Mouse (Mus musculus): Measurements from ENCODE around the gene Tctex1d1.

Gene Tctex1d1

GRCm38 (mm10) chr4:102978440-102978839, at the start of gene Tctex1d1:
Gene Tctex1d1, plus strand, starts transcription at chr4:102978606.
- DNase-seq (ENCODE audit: low spot score): no peak

- no peak for DNase-seq (ENCODE audit: low spot score)
Measured at GRCm38 (mm10) chr4:102929491-102929890, 48.9 kb upstream of the Tctex1d1 start.

GRCm38 (mm10) chr4:102930679-102931078, 47.7 kb upstream of the Tctex1d1 start:
- DNase-seq (ENCODE audit: low spot score): no peak

DNA sequence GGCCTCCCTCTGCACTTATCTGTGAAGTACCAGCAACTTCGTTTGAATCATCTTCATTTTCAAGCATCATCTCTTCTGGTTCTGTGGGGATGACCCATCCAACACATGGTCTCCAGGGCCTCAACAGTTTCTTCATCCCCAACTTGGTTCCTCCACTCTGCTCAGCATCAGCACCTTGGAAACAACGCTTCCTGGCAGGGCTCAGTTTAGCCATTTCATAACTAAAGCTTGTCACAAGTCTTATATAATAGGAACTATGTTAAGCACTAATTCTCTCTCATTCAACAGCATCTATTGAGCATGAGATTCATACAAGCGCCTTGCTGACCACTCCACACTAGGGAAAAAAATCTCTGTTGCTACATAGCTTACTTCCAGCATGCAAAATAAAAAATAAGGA, 38.1 kb upstream of the Tctex1d1 start:
- no peak for DNase-seq (ENCODE audit: low spot score)

DNA sequence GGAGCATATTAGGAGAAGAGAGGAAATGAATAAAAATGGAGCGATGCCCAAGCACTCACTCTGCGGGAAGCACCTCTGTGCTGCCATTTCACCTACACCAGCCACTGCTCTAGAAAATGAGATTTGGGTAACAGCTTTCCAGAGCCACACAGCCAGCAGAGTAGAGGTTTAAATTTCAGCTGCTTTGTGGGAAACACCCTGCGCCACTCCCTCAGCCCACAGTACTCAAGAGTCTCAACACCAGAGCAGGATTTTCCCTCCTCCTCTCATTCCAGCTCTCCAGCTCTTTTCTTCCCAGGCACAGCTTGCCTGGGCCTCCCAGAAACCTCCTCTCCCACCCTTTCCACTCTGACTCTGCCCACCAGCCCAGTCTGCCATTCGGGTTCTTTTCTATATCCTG, 37.7 kb upstream of the Tctex1d1 start:
- DNase-seq (ENCODE audit: low spot score): no peak

DNA sequence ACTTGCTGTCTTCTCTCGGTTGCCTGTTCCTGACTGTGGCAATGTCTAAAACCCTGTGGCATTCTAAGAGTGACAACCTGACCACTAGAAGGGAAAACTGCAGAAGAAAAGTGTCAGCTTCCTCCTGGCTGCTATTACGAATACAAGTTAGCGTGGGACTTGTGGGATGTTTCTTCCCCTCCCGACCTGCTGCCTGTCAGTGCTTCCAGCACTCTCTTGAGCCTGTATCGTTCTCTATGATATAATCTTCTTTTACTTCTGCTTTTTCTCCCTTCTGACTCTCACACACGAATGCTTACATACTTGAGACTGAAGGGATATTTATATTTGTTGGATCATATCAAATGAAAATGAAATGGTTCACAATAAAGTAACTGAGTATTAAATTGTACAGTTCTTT, 34.1 kb upstream of the Tctex1d1 start:
- no peak for DNase-seq (ENCODE audit: low spot score)

DNA sequence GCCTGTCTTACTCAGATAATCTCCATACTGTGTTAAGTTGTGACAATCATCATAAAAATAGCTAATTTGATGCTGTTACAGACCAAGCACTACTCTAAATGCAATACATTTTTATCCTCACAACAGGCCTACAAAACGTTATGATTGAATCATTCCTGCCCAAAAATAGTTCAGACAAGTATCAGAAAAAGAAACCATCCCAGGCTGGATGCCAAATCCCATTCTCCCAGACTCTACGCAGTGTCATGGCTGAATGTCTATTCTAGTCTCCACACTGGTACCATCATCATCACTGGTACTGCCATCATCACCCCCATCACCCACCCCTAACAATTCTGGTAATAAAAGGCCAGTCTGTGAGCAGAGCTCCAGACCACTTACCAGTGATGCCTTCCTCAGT, 25.9 kb upstream of the Tctex1d1 start:
- no peak for DNase-seq (ENCODE audit: low spot score)

DNA sequence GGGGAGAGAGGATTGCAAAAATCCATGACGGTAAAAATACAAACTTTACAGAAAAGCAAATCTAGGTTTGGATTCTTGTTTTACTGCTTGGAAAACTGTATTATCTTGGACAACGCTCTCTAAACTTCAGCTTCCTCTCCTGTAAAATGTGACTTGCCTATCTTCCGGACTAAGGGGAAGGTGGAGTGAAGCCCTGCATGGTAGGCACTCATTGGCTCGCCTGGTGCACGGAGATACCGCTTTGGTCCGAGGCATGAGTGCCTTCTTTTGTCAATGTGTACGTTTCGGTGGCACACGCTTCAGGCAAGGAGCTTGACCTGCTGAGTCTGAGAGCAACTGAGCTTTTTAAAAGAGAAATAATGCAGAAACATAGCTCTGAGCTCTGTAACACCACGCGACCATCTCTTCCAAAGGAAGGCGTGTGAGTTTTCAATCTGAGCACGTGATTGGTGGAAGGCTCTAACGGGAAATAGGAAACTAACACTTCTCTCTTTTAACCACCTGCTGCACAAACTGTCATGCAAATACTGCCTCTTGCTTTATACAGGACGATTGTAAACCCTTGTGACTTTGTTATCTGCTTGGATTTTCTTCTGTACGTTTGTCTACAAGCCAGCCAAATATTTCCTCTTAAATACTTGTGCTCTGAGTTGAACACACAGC, 23.0 kb upstream of the Tctex1d1 start:
- DNase-seq (ENCODE audit: low spot score): no peak

DNA sequence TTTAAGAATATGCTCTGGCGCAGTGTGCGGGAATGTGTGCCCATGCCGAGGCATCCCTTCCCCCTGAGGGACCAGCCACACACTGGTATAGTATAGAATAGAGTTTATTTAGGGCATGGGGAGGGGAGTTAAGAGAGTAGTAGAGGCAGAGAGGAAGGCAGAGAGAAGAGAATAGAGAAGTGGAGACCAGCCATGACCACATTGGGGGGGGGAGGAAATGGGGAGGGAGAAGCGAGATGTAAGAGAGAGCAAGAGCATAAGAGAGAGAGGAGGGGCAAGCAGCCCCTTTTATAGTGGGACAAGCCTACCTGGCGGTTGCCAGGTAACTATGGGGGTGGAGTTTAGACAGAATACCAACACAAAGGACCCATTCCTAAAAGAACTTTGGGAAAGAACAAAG, 19.0 kb upstream of the Tctex1d1 start:
- DNase-seq (ENCODE audit: low spot score): no peak

GRCm38 (mm10) chr4:102964174-102964573, 14.2 kb upstream of the Tctex1d1 start:
- no peak for DNase-seq (ENCODE audit: low spot score)

GRCm38 (mm10) chr4:102967811-102968210, 10.6 kb upstream of the Tctex1d1 start:
- DNase-seq (ENCODE audit: low spot score): no peak

DNA sequence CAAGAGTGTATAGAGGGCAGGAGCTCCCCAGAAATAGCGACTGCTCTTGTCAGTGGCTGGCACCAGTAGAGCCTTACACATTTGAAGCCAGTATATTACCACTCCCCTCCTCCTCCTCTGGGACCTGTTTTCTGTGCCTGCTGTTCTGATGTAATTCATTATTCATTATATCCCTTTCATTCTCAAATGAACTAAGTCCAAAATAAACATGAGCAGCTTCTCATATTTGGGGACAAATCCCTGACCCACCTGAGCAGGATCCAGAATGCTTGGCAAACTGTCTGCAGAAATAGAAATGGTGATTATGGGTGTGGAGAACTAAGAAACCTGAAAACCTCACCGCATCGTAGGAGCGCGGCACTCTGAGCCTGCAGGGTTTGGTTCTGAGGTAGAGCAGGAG, 8.8 kb upstream of the Tctex1d1 start:
- DNase-seq (ENCODE audit: low spot score): no peak

DNA sequence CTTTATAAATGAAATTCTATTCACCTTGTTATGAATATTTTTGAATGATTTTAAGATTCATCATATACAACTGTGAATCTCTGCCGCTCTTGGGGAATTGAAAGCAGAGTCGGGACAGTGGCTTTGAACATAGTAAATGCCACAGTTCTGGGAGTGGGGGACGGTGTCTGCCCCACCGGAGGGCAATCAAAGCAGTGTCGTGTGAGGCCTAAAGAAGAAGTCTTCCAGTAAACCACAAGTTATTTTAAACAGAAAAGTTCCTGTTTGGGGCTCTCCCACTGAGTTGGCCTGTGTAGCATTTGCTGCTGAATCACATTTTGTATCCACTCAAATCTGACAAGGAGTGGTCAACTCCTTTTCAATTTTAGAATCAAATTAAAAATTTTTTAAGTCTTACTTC, 7.2 kb upstream of the Tctex1d1 start:
- no peak for DNase-seq (ENCODE audit: low spot score)

DNA sequence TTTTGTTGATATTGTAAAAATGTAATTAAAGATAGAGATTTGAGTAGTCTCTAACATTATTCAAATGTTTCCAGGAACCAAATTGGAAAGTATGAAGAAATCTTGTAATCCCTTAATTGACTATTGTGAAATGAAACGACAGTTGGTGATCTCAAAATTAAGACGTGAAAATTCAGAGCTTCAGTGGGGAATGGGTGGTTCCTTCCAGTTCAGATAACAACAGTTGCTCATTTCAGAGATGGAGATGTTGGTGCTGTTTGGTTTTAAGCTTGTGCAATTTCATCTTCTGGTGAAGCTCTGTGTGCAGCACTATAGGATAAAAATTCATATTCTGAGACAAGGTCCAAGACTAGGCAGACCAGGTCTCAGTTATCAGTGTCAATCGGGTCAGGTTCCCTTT, 6.3 kb upstream of the Tctex1d1 start:
- no peak for DNase-seq (ENCODE audit: low spot score)

GRCm38 (mm10) chr4:102974172-102974571, 4.2 kb upstream of the Tctex1d1 start:
- DNase-seq (ENCODE audit: low spot score): no peak

DNA sequence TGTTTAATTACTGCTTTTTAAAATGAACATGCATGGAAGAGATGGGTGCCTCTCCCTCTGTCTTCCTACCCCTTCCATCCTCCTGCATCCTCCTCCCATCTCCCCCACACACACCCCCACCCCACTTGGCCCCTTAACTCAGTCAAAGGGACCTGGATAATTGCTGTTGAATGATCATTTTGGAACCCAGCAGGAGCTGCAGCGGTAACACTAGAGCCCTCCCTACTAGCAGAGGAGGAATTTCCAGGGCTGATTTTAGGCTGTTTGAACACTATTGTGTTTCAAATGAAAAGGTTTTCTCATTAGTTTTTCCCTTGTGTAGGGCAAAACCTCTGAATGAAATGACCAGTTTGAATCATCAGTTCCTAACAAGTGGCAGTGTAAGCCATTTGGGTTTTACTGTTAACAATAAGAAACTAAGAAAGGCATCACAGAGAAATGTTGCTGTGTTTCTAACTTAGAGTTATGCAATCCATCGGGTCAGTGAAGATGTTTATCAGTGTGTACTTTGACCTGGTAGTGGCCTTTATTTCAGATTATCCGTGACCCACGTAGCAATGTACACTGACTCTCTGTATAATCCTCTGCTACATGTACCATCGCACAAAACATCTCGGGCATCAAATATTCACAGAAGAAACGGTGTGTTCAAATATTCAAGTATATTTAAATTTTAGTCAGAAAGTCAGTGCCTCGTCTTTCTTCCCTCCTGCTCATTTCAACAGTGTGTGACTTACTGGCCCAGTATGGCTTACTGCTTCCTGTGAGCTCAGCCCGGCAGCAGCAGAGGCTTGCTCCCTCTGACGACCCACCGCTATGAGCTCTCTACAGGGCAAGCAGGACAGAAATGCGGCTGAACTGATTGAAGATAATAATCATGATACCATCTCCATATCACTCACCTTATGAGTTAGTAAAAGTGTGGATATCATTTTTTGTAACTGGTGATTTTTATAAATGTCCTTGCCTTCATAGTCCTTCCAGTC, 1.8 kb upstream of the Tctex1d1 start:
- no peak for DNase-seq (ENCODE audit: low spot score)

DNA sequence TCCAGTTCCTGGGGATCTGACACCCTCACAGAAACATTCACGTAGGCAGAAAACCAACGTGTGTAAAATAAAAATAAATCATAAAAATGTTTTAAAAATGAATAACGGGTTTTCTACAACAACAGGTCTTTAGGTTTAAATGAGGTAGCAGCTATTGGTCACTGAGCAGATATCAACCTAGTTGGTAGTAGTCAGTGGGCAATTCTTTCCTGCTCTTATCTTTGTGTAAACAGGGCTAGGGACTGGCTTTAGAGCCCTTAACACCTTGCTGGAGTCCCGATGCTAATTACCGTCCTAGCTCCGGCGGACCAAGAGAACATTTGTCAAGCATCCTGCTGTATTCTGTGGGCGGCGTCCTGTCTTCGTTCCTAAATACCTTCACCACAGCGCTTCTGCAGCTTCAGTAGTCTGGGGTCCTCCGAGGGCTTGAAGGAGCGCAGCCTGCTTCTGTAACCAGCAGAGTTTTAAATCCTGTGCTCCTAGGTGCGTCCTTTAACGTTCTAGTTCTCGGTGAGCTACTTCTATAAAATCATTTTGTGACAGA, 556 bp upstream of the Tctex1d1 start:
- no peak for DNase-seq (ENCODE audit: low spot score)

GRCm38 (mm10) chr4:102979385-102979784, 979 bp downstream of the Tctex1d1 start:
- DNase-seq (ENCODE audit: low spot score): no peak

DNA sequence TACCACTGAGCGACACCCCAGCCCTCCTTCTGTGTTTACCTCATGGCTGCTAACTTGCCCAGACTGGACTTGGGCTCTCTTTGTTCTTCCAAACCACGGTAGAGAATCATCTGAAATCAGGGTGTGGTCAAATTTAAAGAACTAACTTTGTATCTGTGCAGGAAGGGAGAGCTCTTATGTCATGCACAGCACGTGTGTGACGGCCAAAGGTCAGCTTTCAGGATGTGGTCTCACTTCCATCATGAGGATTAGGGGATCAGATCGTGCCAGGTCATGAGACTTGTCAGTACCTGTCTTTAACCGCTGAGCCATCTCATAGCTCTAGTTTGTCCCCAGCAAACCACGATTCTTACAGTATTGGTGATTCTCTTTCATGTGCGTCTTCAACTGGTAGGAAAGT, 3.3 kb downstream of the Tctex1d1 start:
- no peak for DNase-seq (ENCODE audit: low spot score)

DNA sequence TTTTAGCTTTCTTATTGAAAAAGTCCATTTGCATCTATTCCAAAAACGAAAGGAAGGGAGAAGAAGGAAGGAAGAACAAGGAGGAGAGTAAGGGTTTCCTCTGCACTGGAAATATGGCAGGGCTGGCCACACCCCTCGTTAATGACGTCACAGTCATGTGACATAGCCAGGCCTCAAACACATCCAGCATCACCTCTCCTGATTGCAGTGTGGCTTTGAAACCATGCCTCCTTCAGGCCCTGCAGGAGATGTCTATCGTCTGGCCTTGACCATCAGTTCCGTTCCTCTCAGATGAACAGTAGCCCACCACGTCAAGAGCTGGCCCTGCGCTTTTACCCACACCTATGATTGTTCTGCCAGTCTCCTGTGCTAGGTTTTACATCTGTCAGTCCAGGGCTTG, 7.8 kb downstream of the Tctex1d1 start:
- DNase-seq (ENCODE audit: low spot score): no peak

GRCm38 (mm10) chr4:102986917-102987316, 8.5 kb downstream of the Tctex1d1 start:
- DNase-seq (ENCODE audit: low spot score): peak; percentile 50

- no peak for DNase-seq (ENCODE audit: low spot score)
Measured at GRCm38 (mm10) chr4:102987325-102987724, 8.9 kb downstream of the Tctex1d1 start.

- no peak for DNase-seq (ENCODE audit: low spot score)
Measured at GRCm38 (mm10) chr4:102987756-102988155, 9.3 kb downstream of the Tctex1d1 start.

Data from layer of hippocampus, adult 9-10 months (tissue).